Mouse (Mus musculus): ENCODE measurements at regions not wholly inside any gene's neighbourhood (a gene's known extent, or its start where the extent isn't known, plus 50 kb on each side); places are given as distances from the start of the nearest gene placed in this dataset.

- TF ChIP-seq ZC3H11A (IDR thresholded peaks at IDR 0.05; ENCODE audit: borderline replicate concordance, low read depth, low read length) = no peak
- no peak for TF ChIP-seq HCFC1 (IDR thresholded peaks at IDR 0.05; ENCODE audit: borderline replicate concordance, insufficient read depth, low read length)
- no peak for TF ChIP-seq CHD2 (IDR thresholded peaks at IDR 0.05; ENCODE audit: low read depth, low read length)
Measured at GRCm38 (mm10) chr9:43987957-43988356, 55.2 kb upstream of the Thy1 start.
